Mouse (Mus musculus) heart, adult 2 months (tissue): ENCODE data around the gene Mdga1.

Experiments
- CTCF ChIP-seq: fragments of 200-600 bp; IDR thresholded peaks from 2 replicates; pipeline ENCODE4 v1.8.1; 2022; ENCODE audit warnings: antibody characterized with exemption, mild to moderate bottlenecking, moderate library complexity
- POLR2A ChIP-seq: fragments of 200-500 bp; IDR thresholded peaks from 2 replicates; pipeline ENCODE4 v1.6.1; 2011; ENCODE audit warnings: mild to moderate bottlenecking, low read depth, low read length, control low read depth; ENCODE audit not compliant: insufficient read depth

GRCm38 (mm10) chr17:29886655-29887251 is 83.1 kb downstream of the Mdga1 start:
- no peak for TF ChIP-seq CTCF
- no peak for TF ChIP-seq POLR2A
